Mouse (Mus musculus): ENCODE data around the gene Polg2.

- TF ChIP-seq CTCF (IDR thresholded peaks at IDR 0.05; ENCODE audit: low read depth, low read length) (no peak), POLR2A (IDR thresholded peaks at IDR 0.05; ENCODE audit: borderline replicate concordance, low read depth, low read length) (no peak)
Observed at GRCm38 (mm10) chr11:106741232-106741631, 38.1 kb downstream of the Polg2 start.

All from bone marrow macrophage, adult 2 months (primary cell).